Mouse (Mus musculus): ENCODE measurements around the gene Defb29. TPM values are rescaled to one million over a fixed set of nuclear protein-coding genes. Genes with fewer than 3 reads are reported as not detected.

The Defb29 gene
- not detected in 2 replicates for polyA plus RNA-seq (2014; fragmentation: Nextera tagmentation; extraction: Ambion mirVana)

GRCm38 (mm10) chr2:152539944-152540710 is at the start of gene Defb29:
Defb29 (minus strand) TSS chr2:152540098.
- no peak for ATAC-seq (ENCODE audit: low FRiP score)
- Histone ChIP-seq H3K27me3 (ENCODE audit: control insufficient read depth, insufficient read depth, low read length) (no peaks in the 10 kb centered on the region), H3K9me3 (ENCODE audit: control insufficient read depth, low read length) (no peaks in the 10 kb centered on the region), H3K4me3 (ENCODE audit: low read depth, low read length) (no peak within 1 kb of the TSS), H3K27ac (ENCODE audit: low read depth, low read length) (no peak within 1 kb of the TSS), H3K36me3 (ENCODE audit: control insufficient read depth, insufficient read depth, low read length) (no peaks in the 10 kb centered on the region), H3K9ac (ENCODE audit: low read depth, low read length) (no peak within 1 kb of the TSS), H3K4me1 (replicated peaks; ENCODE audit: control insufficient read depth, insufficient read depth, low read length) (no peaks in the 10 kb centered on the region), H3K4me2 (replicated peaks; ENCODE audit: low read depth, low read length) (no peak within 1 kb of the TSS)
- WGBS, result 61% methylated on average over 13 of the region's 13 CpGs
- DNase-seq (ENCODE audit: low spot score), result no peak

GRCm38 (mm10) chr2:152589021-152589420 is 49.1 kb upstream of the Defb29 start:
- no peak overlapping the region for H3K9ac ChIP-seq (ENCODE audit: low read depth, low read length)
- ATAC-seq (ENCODE audit: low FRiP score) (no peak), DNase-seq (ENCODE audit: low spot score) (no peak)
- H3K27me3 ChIP-seq (ENCODE audit: control insufficient read depth, insufficient read depth, low read length), result no peaks in the 10 kb centered on the region
- no peak overlapping the region for H3K4me3 ChIP-seq (ENCODE audit: low read depth, low read length)
- no peak overlapping the region for H3K27ac ChIP-seq (ENCODE audit: low read depth, low read length)
- no peak overlapping the region for H3K4me2 ChIP-seq (replicated peaks; ENCODE audit: low read depth, low read length)
- H3K9me3 ChIP-seq (ENCODE audit: control insufficient read depth, low read length), result no peaks in the 10 kb centered on the region
- no peaks in the 10 kb centered on the region for H3K36me3 ChIP-seq (ENCODE audit: control insufficient read depth, insufficient read depth, low read length)
- WGBS, result 57% methylated on average over 6 of the region's 6 CpGs
- no peaks in the 10 kb centered on the region; the same call in 1 of the 2 replicates for H3K4me1 ChIP-seq (replicated peaks; ENCODE audit: control insufficient read depth, insufficient read depth, low read length)

- no peaks in the 10 kb centered on the region; the same call in 1 of the 2 replicates for H3K4me1 ChIP-seq (replicated peaks; ENCODE audit: control insufficient read depth, insufficient read depth, low read length)
- no peaks in the 10 kb centered on the region for H3K9me3 ChIP-seq (ENCODE audit: control insufficient read depth, low read length)
- H3K27ac ChIP-seq (ENCODE audit: low read depth, low read length), result no peak overlapping the region
- no peak overlapping the region for H3K4me3 ChIP-seq (ENCODE audit: low read depth, low read length)
- no peak overlapping the region for H3K9ac ChIP-seq (ENCODE audit: low read depth, low read length)
- no peak overlapping the region for H3K4me2 ChIP-seq (replicated peaks; ENCODE audit: low read depth, low read length)
- H3K27me3 ChIP-seq (ENCODE audit: control insufficient read depth, insufficient read depth, low read length), result no peaks in the 10 kb centered on the region
- no peaks in the 10 kb centered on the region for H3K36me3 ChIP-seq (ENCODE audit: control insufficient read depth, insufficient read depth, low read length)
- ATAC-seq (ENCODE audit: low FRiP score) (no peak), DNase-seq (ENCODE audit: low spot score) (no peak)
- WGBS, result 54% methylated on average over 2 of the region's 2 CpGs
Measured at GRCm38 (mm10) chr2:152588450-152588849, 48.6 kb upstream of the Defb29 start.

- no peak overlapping the region for H3K4me3 ChIP-seq (ENCODE audit: low read depth, low read length)
- DNase-seq (ENCODE audit: low spot score) (peak; percentile 22), ATAC-seq (ENCODE audit: low FRiP score) (no peak)
- 82% methylated on average over 4 of the region's 4 CpGs for WGBS
- no peak overlapping the region for H3K9ac ChIP-seq (ENCODE audit: low read depth, low read length)
- H3K36me3 ChIP-seq (ENCODE audit: control insufficient read depth, insufficient read depth, low read length), result no peaks in the 10 kb centered on the region
- H3K9me3 ChIP-seq (ENCODE audit: control insufficient read depth, low read length), result no peaks in the 10 kb centered on the region
- H3K27me3 ChIP-seq (ENCODE audit: control insufficient read depth, insufficient read depth, low read length), result no peaks in the 10 kb centered on the region
- H3K4me2 ChIP-seq (replicated peaks; ENCODE audit: low read depth, low read length), result no peak overlapping the region
- H3K27ac ChIP-seq (ENCODE audit: low read depth, low read length), result no peak overlapping the region
- no peaks in the 10 kb centered on the region; the same call in 1 of the 2 replicates for H3K4me1 ChIP-seq (replicated peaks; ENCODE audit: control insufficient read depth, insufficient read depth, low read length)
Measured at GRCm38 (mm10) chr2:152586926-152587560, 47.1 kb upstream of the Defb29 start.

- Histone ChIP-seq H3K36me3 (ENCODE audit: control insufficient read depth, insufficient read depth, low read length) (no peaks in the 10 kb centered on the region), H3K4me3 (ENCODE audit: low read depth, low read length) (no peak overlapping the region), H3K9me3 (ENCODE audit: control insufficient read depth, low read length) (no peaks in the 10 kb centered on the region), H3K4me1 (replicated peaks; ENCODE audit: control insufficient read depth, insufficient read depth, low read length) (no peaks in the 10 kb centered on the region; the same call in 1 of the 2 replicates), H3K27me3 (ENCODE audit: control insufficient read depth, insufficient read depth, low read length) (no peaks in the 10 kb centered on the region), H3K9ac (ENCODE audit: low read depth, low read length) (no peak overlapping the region), H3K4me2 (replicated peaks; ENCODE audit: low read depth, low read length) (no peak overlapping the region), H3K27ac (ENCODE audit: low read depth, low read length) (no peak overlapping the region)
- 90% methylated on average over 11 of the region's 11 CpGs for WGBS
- no peak for DNase-seq (ENCODE audit: low spot score)
- ATAC-seq (ENCODE audit: low FRiP score), result no peak
Measured at GRCm38 (mm10) chr2:152580612-152581011, 40.7 kb upstream of the Defb29 start.

- WGBS, result 79% methylated on average over 7 of the region's 7 CpGs
- Histone ChIP-seq H3K9ac (ENCODE audit: low read depth, low read length) (no peak within 1 kb of the TSS), H3K36me3 (ENCODE audit: control insufficient read depth, insufficient read depth, low read length) (no peaks in the 10 kb centered on the region), H3K4me3 (ENCODE audit: low read depth, low read length) (no peak within 1 kb of the TSS), H3K27ac (ENCODE audit: low read depth, low read length) (no peak within 1 kb of the TSS), H3K4me1 (replicated peaks; ENCODE audit: control insufficient read depth, insufficient read depth, low read length) (no peaks in the 10 kb centered on the region), H3K27me3 (ENCODE audit: control insufficient read depth, insufficient read depth, low read length) (no peaks in the 10 kb centered on the region), H3K4me2 (replicated peaks; ENCODE audit: low read depth, low read length) (no peak within 1 kb of the TSS), H3K9me3 (ENCODE audit: control insufficient read depth, low read length) (no peaks in the 10 kb centered on the region)
- no peak for ATAC-seq (ENCODE audit: low FRiP score)
- DNase-seq (ENCODE audit: low spot score), result no peak
Measured at GRCm38 (mm10) chr2:152580107-152580506, 40.2 kb upstream of the Defb29 start, which contains the start of gene Defb19. Defb19 (minus strand) TSS chr2:152580312.

GRCm38 (mm10) chr2:152573484-152573883 is 33.6 kb upstream of the Defb29 start:
- H3K27ac ChIP-seq (ENCODE audit: low read depth, low read length), result no peak overlapping the region
- no peaks in the 10 kb centered on the region for H3K36me3 ChIP-seq (ENCODE audit: control insufficient read depth, insufficient read depth, low read length)
- no peaks in the 10 kb centered on the region for H3K27me3 ChIP-seq (ENCODE audit: control insufficient read depth, insufficient read depth, low read length)
- no peaks in the 10 kb centered on the region for H3K9me3 ChIP-seq (ENCODE audit: control insufficient read depth, low read length)
- H3K4me3 ChIP-seq (ENCODE audit: low read depth, low read length), result no peak overlapping the region
- 87% methylated on average over 8 of the region's 8 CpGs for WGBS
- H3K9ac ChIP-seq (ENCODE audit: low read depth, low read length), result no peak overlapping the region
- no peak for ATAC-seq (ENCODE audit: low FRiP score)
- no peak overlapping the region for H3K4me2 ChIP-seq (replicated peaks; ENCODE audit: low read depth, low read length)
- no peak for DNase-seq (ENCODE audit: low spot score)
- H3K4me1 ChIP-seq (replicated peaks; ENCODE audit: control insufficient read depth, insufficient read depth, low read length), result no peaks in the 10 kb centered on the region

GRCm38 (mm10) chr2:152572114-152572794 is 32.4 kb upstream of the Defb29 start, which contains the start of gene Defb21:
Defb21 (plus strand) TSS chr2:152572744.
- ATAC-seq (ENCODE audit: low FRiP score) (no peak), DNase-seq (ENCODE audit: low spot score) (peak; percentile 10)
- Histone ChIP-seq H3K9me3 (ENCODE audit: control insufficient read depth, low read length) (no peaks in the 10 kb centered on the region), H3K36me3 (ENCODE audit: control insufficient read depth, insufficient read depth, low read length) (no peaks in the 10 kb centered on the region), H3K27me3 (ENCODE audit: control insufficient read depth, insufficient read depth, low read length) (no peaks in the 10 kb centered on the region), H3K4me3 (ENCODE audit: low read depth, low read length) (no peak within 1 kb of the TSS), H3K9ac (ENCODE audit: low read depth, low read length) (no peak within 1 kb of the TSS), H3K4me1 (replicated peaks; ENCODE audit: control insufficient read depth, insufficient read depth, low read length) (no peaks in the 10 kb centered on the region), H3K4me2 (replicated peaks; ENCODE audit: low read depth, low read length) (no peak within 1 kb of the TSS), H3K27ac (ENCODE audit: low read depth, low read length) (no peak within 1 kb of the TSS)
- WGBS, result 66% methylated on average over 11 of the region's 11 CpGs
